Mouse (Mus musculus) embryonic fibroblast, embryonic 13.5 days (primary cell): ENCODE measurements around the gene Nxnl1. TPM values are rescaled to one million over a fixed set of nuclear protein-coding genes. Genes with fewer than 3 reads are reported as not detected.
A peak's percentile ranks its signal among the peaks of the same experiment; 100 is the strongest.

Source experiments
- H3K27ac ChIP-seq: 2 replicates; pipeline ENCODE4 v1.5.1; 2012; ENCODE audit warnings: low read length, control low read depth, inconsistent platforms; ENCODE audit not compliant: insufficient read depth
- H3K4me1 ChIP-seq: 2 replicates; pipeline ENCODE4 v1.6.1; 2011; ENCODE audit warnings: low read length; ENCODE audit not compliant: control insufficient read depth, insufficient read depth
- H3K4me3 ChIP-seq: 2 replicates; pipeline ENCODE4 v1.5.1; 2011; ENCODE audit warnings: mild to moderate bottlenecking, control low read depth, low read length; ENCODE audit not compliant: insufficient read depth
- CTCF ChIP-seq: IDR thresholded peaks from 2 replicates; pipeline ENCODE4 v1.5.1; 2011; ENCODE audit warnings: mild to moderate bottlenecking, control low read depth, low read length, moderate library complexity, borderline replicate concordance; ENCODE audit not compliant: insufficient read depth
- POLR2A ChIP-seq: IDR thresholded peaks from 2 replicates; pipeline ENCODE4 v1.6.1; 2011; ENCODE audit warnings: low read depth, mild to moderate bottlenecking, control low read depth, low read length, moderate library complexity
- polyA plus RNA-seq: library from polyadenylated mRNA; stranded (reverse); fragments of >200 nt; gene quantifications from 2 replicates; pipeline ENCODE4 v1.2.4, GENCODE M21; 2011; ENCODE audit warnings: low read depth; ENCODE audit not compliant: missing spikeins, insufficient read length

The Nxnl1 gene
- polyA plus RNA-seq: not detected in 2 replicates

- H3K4me1 ChIP-seq: 0 out of 2 replicates have a peak, but pooled peaks cover 3% of the 10 kb centered on the region
- no peak within 1 kb of the TSS for H3K27ac ChIP-seq
- no peak within 1 kb of the TSS for H3K4me3 ChIP-seq
- TF ChIP-seq CTCF: no peak
- TF ChIP-seq POLR2A: no peak
These were observed at the start of gene Nxnl1 for GRCm38 (mm10) chr8:71566501-71566900. Gene Nxnl1, minus strand, starts transcription at chr8:71566601.

- Histone ChIP-seq H3K4me3 (no peak overlapping the region), H3K4me1 (peaks cover 3% of the 10 kb centered on the region; the same call in 1 of the 2 replicates), H3K27ac (no peak overlapping the region)
- TF ChIP-seq CTCF: no peak
- TF ChIP-seq POLR2A: no peak
These were observed 47.0 kb upstream of the Nxnl1 start for GRCm38 (mm10) chr8:71613418-71613817.

- Histone ChIP-seq H3K27ac (no peak overlapping the region), H3K4me1 (peaks cover 3% of the 10 kb centered on the region; the same call in 1 of the 2 replicates), H3K4me3 (peak overlapping the region; percentile 87)
- TF ChIP-seq CTCF (no peak), POLR2A (no peak)
These were observed 45.7 kb upstream of the Nxnl1 start for GRCm38 (mm10) chr8:71612141-71612540.

- TF ChIP-seq CTCF: no peak
- TF ChIP-seq POLR2A: peak; percentile 73
- Histone ChIP-seq H3K4me1 (peaks cover 3% of the 10 kb centered on the region; the same call in 1 of the 2 replicates), H3K27ac (peak within 1 kb of the TSS; percentile 28; the same call in 1 of the 2 replicates), H3K4me3 (peak within 1 kb of the TSS; percentile 87)
These were observed 44.6 kb upstream of the Nxnl1 start, which contains the start of gene Colgalt1 for GRCm38 (mm10) chr8:71610822-71611651. Gene Colgalt1, plus strand, starts transcription at chr8:71610998.

- no peak for TF ChIP-seq CTCF
- TF ChIP-seq POLR2A: no peak
- Histone ChIP-seq H3K4me1 (no peaks in the 10 kb centered on the region), H3K4me3 (no peak overlapping the region), H3K27ac (no peak overlapping the region)
These were observed 37.6 kb upstream of the Nxnl1 start for GRCm38 (mm10) chr8:71604021-71604420.

GRCm38 (mm10) chr8:71602666-71603334, 36.4 kb upstream of the Nxnl1 start:
- TF ChIP-seq CTCF (no peak), POLR2A (no peak)
- Histone ChIP-seq H3K4me3 (no peak overlapping the region), H3K4me1 (no peaks in the 10 kb centered on the region), H3K27ac (no peak overlapping the region)

- no peak for TF ChIP-seq POLR2A
- TF ChIP-seq CTCF: no peak
- Histone ChIP-seq H3K4me3 (no peak overlapping the region), H3K27ac (no peak overlapping the region), H3K4me1 (no peaks in the 10 kb centered on the region)
These were observed 35.7 kb upstream of the Nxnl1 start for GRCm38 (mm10) chr8:71601939-71602665.

GRCm38 (mm10) chr8:71598841-71599240, 32.4 kb upstream of the Nxnl1 start:
- no peaks in the 10 kb centered on the region for H3K4me1 ChIP-seq
- H3K4me3 ChIP-seq: no peak overlapping the region
- TF ChIP-seq CTCF (no peak), POLR2A (no peak)
- H3K27ac ChIP-seq: no peak overlapping the region

GRCm38 (mm10) chr8:71598375-71598774, 32.0 kb upstream of the Nxnl1 start:
- TF ChIP-seq CTCF: no peak
- no peak for TF ChIP-seq POLR2A
- Histone ChIP-seq H3K4me3 (no peak overlapping the region), H3K27ac (no peak overlapping the region), H3K4me1 (no peaks in the 10 kb centered on the region)

GRCm38 (mm10) chr8:71597451-71597850, 31.1 kb upstream of the Nxnl1 start, which contains the start of gene Fam129c:
Gene Fam129c, plus strand, starts transcription at chr8:71597648.
- TF ChIP-seq CTCF (no peak), POLR2A (no peak)
- Histone ChIP-seq H3K4me1 (peaks cover 5% of the 10 kb centered on the region), H3K27ac (no peak within 1 kb of the TSS), H3K4me3 (no peak within 1 kb of the TSS)
